Mouse (Mus musculus): Measurements from ENCODE around the gene Lce1l.
"Not testable (repeated sequence)": the region's sequence is repeated elsewhere in the genome, so short reads cannot be mapped to it uniquely, and the experiment has no call there.

Lce1l gene

DNA sequence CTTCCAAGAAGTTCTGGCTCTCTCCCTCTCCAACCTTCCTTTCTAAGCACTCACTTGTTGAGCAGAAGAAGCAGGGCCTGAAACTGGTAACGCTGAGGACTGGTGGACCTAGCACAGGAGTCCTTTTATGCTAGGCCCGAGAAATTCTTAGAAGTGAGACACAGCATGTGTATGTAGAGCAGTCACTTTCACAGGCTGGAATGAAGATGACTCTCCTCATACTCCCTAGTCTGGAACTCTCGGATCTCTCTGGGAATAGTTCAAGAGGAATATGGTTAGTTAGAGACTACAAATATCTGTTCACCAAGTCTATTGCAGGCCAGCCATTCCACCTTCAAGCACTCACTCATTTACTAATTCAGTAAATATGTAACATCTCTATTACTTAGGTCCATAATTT, at the start of gene Lce1l:
Gene Lce1l, minus strand, starts transcription at position 101 of the 400 bp plus-strand sequence.
- DNase-seq (ENCODE audit: low spot score) = no peak

GRCm38 (mm10) chr3:92894489-92894888, 43.4 kb upstream of the Lce1l start:
- DNase-seq (ENCODE audit: low spot score) = no peak

- no peak for DNase-seq (ENCODE audit: low spot score)
These were observed 43.0 kb upstream of the Lce1l start for GRCm38 (mm10) chr3:92894063-92894462.

- no peak for DNase-seq (ENCODE audit: low spot score)
These were observed 23.1 kb upstream of the Lce1l start for GRCm38 (mm10) chr3:92874180-92874579.

DNA sequence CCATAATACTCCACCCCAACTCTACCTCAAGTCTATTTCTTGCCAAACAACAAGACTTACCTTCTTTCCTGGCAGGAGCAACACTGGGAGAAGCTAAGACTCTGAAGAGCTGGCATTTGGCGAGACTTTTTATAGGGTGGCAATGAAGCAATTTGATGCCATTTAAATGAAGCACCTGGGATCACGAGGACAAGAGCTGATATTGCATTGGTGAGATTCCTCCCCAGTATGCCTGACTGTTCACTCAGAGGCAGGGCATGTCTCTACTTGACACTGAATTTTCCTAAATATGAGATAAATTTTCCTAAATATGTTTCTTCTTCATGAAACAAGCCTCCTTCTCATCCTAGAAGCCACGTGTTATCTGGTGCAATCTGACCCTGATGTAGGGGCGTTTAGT, 19.0 kb upstream of the Lce1l start, which contains the start of gene 2310050C09Rik:
Gene 2310050C09Rik, minus strand, starts transcription at position 101 of the 400 bp plus-strand sequence.
- no peak for DNase-seq (ENCODE audit: low spot score)

DNA sequence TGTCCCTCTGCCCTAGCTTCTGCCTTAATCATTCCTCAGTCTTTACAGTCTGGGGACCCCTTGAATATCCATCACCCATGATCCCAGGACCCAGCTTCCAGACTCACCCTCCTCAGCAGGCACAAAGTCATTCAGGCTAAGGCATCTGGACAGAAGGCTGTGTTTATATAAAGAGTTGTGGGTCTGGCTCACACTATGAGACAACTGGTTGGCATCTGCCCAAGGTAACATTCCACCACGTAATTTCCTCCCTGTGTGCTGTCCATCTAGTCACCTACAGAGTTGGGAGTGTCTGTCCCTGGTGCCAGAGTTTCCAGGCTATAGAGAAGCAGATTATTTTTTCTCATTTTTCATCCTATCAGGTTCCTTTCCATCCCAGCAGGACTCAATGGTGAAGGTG, 24.0 kb downstream of the Lce1l start, which contains the start of gene Kprp:
Gene Kprp, minus strand, starts transcription at position 140 of the 400 bp plus-strand sequence.
- DNase-seq (ENCODE audit: low spot score) = no peak

GRCm38 (mm10) chr3:92825808-92826207, 25.3 kb downstream of the Lce1l start:
- no peak for DNase-seq (ENCODE audit: low spot score)

DNA sequence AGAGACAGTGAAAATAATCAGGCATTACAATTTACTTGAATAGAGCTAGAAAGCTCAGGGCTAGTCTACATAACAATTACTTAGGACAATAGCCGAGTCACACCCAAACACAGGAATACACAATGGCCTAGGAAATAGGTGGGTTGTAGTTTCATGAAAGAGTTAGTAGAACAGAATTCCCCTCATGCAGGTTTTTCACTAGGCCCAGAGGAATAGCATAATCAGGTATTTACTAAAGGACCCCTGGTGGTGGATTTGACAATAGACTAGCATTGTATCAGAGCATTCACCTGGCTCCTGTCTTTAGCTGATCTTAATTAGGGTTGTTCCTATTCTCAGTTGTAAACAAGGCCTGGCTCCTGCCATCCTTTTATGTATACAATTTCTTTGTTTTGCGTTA, 35.0 kb downstream of the Lce1l start:
- DNase-seq (ENCODE audit: low spot score) = not testable (repeated sequence)

GRCm38 (mm10) chr3:92815581-92815980, 35.5 kb downstream of the Lce1l start:
- no peak for DNase-seq (ENCODE audit: low spot score)

DNA sequence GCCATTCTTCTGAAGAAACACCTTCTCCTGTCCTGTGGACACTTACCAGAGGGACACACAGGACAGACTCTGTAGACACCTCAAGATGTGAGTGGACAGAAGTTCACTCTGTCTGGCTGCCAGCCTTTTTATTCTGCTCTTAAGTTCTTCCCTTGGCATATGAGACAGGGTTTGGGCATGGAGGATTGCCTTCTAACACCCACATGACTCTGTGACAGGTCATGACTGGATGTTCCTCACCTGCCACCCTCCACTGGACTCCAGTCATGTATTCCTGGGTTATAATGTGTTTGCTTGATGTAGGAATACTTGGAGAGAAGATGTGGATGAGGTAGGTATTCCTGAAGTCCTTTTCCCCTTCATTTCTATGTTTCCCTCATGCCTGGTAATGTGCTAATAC, 43.3 kb downstream of the Lce1l start, which contains the start of gene Lce1k:
Gene Lce1k, minus strand, starts transcription at position 101 of the 400 bp plus-strand sequence.
- DNase-seq (ENCODE audit: low spot score) = no peak
